In genomic region chr9:108290016-108290750, GRCm38 (mm10) we compare ENCODE assay signal across 8 mouse cellular contexts. TPM values are rescaled to one million over a fixed set of nuclear protein-coding genes. Genes with fewer than 3 reads are reported as not detected.
DNase-seq lines count a peak whose midpoint lies in the region; ATAC-seq and TF ChIP-seq lines count a peak whose summit lies in the region.

Nicn1 (plus strand) TSS chr9:108290429.

- peak within 1 kb of the TSS; percentile 88 for H3K27ac ChIP-seq in embryonic facial prominence, embryonic 14.5 days (replicated peaks; ENCODE audit: low read depth, low read length)
- H3K27ac ChIP-seq in heart, adult 2 months = peak within 1 kb of the TSS; percentile 77
- H3K27ac ChIP-seq in limb, embryonic 13.5 days = peak within 1 kb of the TSS; percentile 56
- peak within 1 kb of the TSS; percentile 87 for H3K27ac ChIP-seq in midbrain, embryonic 16.5 days (ENCODE audit: low read length)

- peak within 1 kb of the TSS; percentile 77 for H3K4me2 ChIP-seq in embryonic facial prominence, embryonic 14.5 days (ENCODE audit: low read depth, low read length)
- H3K4me2 ChIP-seq in limb, embryonic 13.5 days (replicated peaks) = peak within 1 kb of the TSS; percentile 67
- H3K4me2 ChIP-seq in midbrain, embryonic 16.5 days (ENCODE audit: low read length) = peak within 1 kb of the TSS; percentile 75

- peaks cover 13% of the 10 kb centered on the region; the same call in 1 of the 2 replicates for H3K36me3 ChIP-seq in embryonic facial prominence, embryonic 14.5 days (ENCODE audit: control insufficient read depth, insufficient read depth, low read length)
- 0 out of 2 replicates have a peak, but pooled peaks cover 3% of the 10 kb centered on the region for H3K36me3 ChIP-seq in heart, adult 2 months (ENCODE audit: control insufficient read depth, insufficient read depth, low read length)
- peaks cover 16% of the 10 kb centered on the region for H3K36me3 ChIP-seq in limb, embryonic 13.5 days
- H3K36me3 ChIP-seq in midbrain, embryonic 16.5 days (ENCODE audit: control insufficient read depth, insufficient read depth, low read length) = peaks cover 13% of the 10 kb centered on the region

- H3K27me3 ChIP-seq in embryonic facial prominence, embryonic 14.5 days (replicated peaks; ENCODE audit: control insufficient read depth, insufficient read depth, low read length) = no peaks in the 10 kb centered on the region
- H3K27me3 ChIP-seq in heart, adult 2 months (ENCODE audit: control insufficient read depth, insufficient read depth, low read length) = no peaks in the 10 kb centered on the region
- H3K27me3 ChIP-seq in limb, embryonic 13.5 days = no peaks in the 10 kb centered on the region
- no peaks in the 10 kb centered on the region for H3K27me3 ChIP-seq in midbrain, embryonic 16.5 days (ENCODE audit: control insufficient read depth, insufficient read depth, low read depth, low read length)

- H3K9me3 ChIP-seq in embryonic facial prominence, embryonic 14.5 days (ENCODE audit: control insufficient read depth, low read length) = no peaks in the 10 kb centered on the region
- no peaks in the 10 kb centered on the region for H3K9me3 ChIP-seq in limb, embryonic 13.5 days
- H3K9me3 ChIP-seq in midbrain, embryonic 16.5 days (replicated peaks; ENCODE audit: control insufficient read depth, low read length, poor library complexity, severe bottlenecking) = no peaks in the 10 kb centered on the region

- peak within 1 kb of the TSS; percentile 68 for H3K9ac ChIP-seq in embryonic facial prominence, embryonic 14.5 days (ENCODE audit: low read depth, low read length)
- H3K9ac ChIP-seq in heart, adult 2 months (ENCODE audit: low read depth, low read length) = peak within 1 kb of the TSS; percentile 82
- peak within 1 kb of the TSS; percentile 68 for H3K9ac ChIP-seq in limb, embryonic 13.5 days
- H3K9ac ChIP-seq in midbrain, embryonic 16.5 days (ENCODE audit: low read depth, low read length) = peak within 1 kb of the TSS; percentile 70

- no peaks in the 10 kb centered on the region for H3K79me2 ChIP-seq in heart, adult 2 months (replicated peaks; ENCODE audit: control insufficient read depth, insufficient read depth, low read length)

- peaks cover 7% of the 10 kb centered on the region for H3K4me1 ChIP-seq in embryonic facial prominence, embryonic 14.5 days (ENCODE audit: control insufficient read depth, insufficient read depth, low read length)
- H3K4me1 ChIP-seq in heart, adult 2 months (ENCODE audit: control insufficient read depth, insufficient read depth, low read length) = peaks cover 5% of the 10 kb centered on the region
- peaks cover 5% of the 10 kb centered on the region for H3K4me1 ChIP-seq in limb, embryonic 13.5 days
- H3K4me1 ChIP-seq in midbrain, embryonic 16.5 days (ENCODE audit: control insufficient read depth, insufficient read depth, low read length) = peaks cover 11% of the 10 kb centered on the region

- 1% methylated on average over 32 of the region's 32 CpGs for WGBS in embryonic facial prominence, embryonic 14.5 days
- WGBS in heart, adult 2 months = under 1% methylated on average over 32 of the region's 32 CpGs
- WGBS in limb, embryonic 13.5 days = under 1% methylated on average over 32 of the region's 32 CpGs
- WGBS in midbrain, embryonic 16.5 days = under 1% methylated on average over 32 of the region's 32 CpGs

- peak within 1 kb of the TSS; percentile 67 for H3K4me3 ChIP-seq in embryonic facial prominence, embryonic 14.5 days (ENCODE audit: low read depth, low read length)
- peak within 1 kb of the TSS; percentile 83 for H3K4me3 ChIP-seq in heart, adult 2 months
- peak within 1 kb of the TSS; percentile 55 for H3K4me3 ChIP-seq in limb, embryonic 13.5 days
- H3K4me3 ChIP-seq in midbrain, embryonic 16.5 days (ENCODE audit: low read depth, low read length) = peak within 1 kb of the TSS; percentile 62

- ATAC-seq in embryonic facial prominence, embryonic 14.5 days (ENCODE audit: low read depth) = peak; percentile 99
- peak; percentile 98 for ATAC-seq in limb, embryonic 13.5 days (ENCODE audit: low FRiP score, low read depth)
- ATAC-seq in midbrain, embryonic 16.5 days = peak; percentile 97

- TF ChIP-seq CTCF in heart, adult 2 months (IDR thresholded peaks at IDR 0.05) = peak; percentile 39

- peak; percentile 99 for DNase-seq in 3T3-L1 (ENCODE audit: low read depth, low spot score)
- DNase-seq in adrenal gland, postnatal 4 days (ENCODE audit: low spot score in 2 of 2) = peak; percentile 37 to 78
- DNase-seq in embryonic facial prominence, embryonic 14.5 days (ENCODE audit: low spot score) = peak; percentile 99
- DNase-seq in heart, adult 2 months = peak; percentile 85 to 93
- peak; percentile 95 to 96 for DNase-seq in kidney, adult 8-10 months
- DNase-seq in spleen, postnatal 10 days (ENCODE audit: low spot score in 2 of 2) = peak; percentile 70 to 91

- peak; percentile 85 for TF ChIP-seq POLR2A in heart, adult 2 months (IDR thresholded peaks at IDR 0.05; ENCODE audit: insufficient read depth, low read depth, low read length)

- 0 out of 2 replicates have a peak, but pooled peaks have one; percentile 16 for TF ChIP-seq EP300 in heart, adult 2 months (IDR thresholded peaks at IDR 0.05; ENCODE audit: insufficient read depth, low read depth, low read length)

- intact Hi-C loops in heart, adult 2 months (cut with DNase I) = loop anchor here (2.0 kb wide), 1 partner anchor 15 kb away; no protein-coding TSS in a partner anchor

RNA-seq across cellular contexts. Expression of gene Nicn1, which starts in this region (rescaled TPM):
- 10 to 100 TPM; 26.4 to 27.2 TPM for total RNA-seq in adrenal gland, postnatal 4 days (2021)
- 38.6 and 38.9 TPM in 2 replicates for polyA plus RNA-seq in embryonic facial prominence, embryonic 14.5 days (2014; fragmentation: Nextera tagmentation; extraction: Ambion mirVana)
- total RNA-seq in heart, adult 2 months (2021) = 10 to 100 TPM; 21.0 to 21.5 TPM
- polyA plus RNA-seq in heart, adult 2 months (2012; rRNA removed) = 24.1 and 37.1 TPM in 2 replicates
- 53.0 and 54.0 TPM in 2 replicates for polyA plus RNA-seq in limb, embryonic 13.5 days (2015; fragmentation: Nextera tagmentation; extraction: Ambion mirVana)
- 149 and 163 TPM in 2 replicates for polyA plus RNA-seq in midbrain, embryonic 16.5 days (2015; fragmentation: Nextera tagmentation; extraction: Ambion mirVana)

Comparison
In these comparisons a context has a peak if more than half of its experiments do, and no peak if none do; other contexts are left out.
1. Peak in every context shown above with its lines: DNase-seq, ATAC-seq, H3K4me3 ChIP-seq and H3K27ac ChIP-seq.